Mouse (Mus musculus) cerebellum, adult 2 months (tissue): ENCODE measurements around the gene Cbx7.

Source experiments
- CTCF ChIP-seq: fragments of 200-500 bp; IDR thresholded peaks from 2 replicates; pipeline ENCODE4 v1.5.1; 2011; ENCODE audit warnings: low read depth, mild to moderate bottlenecking, control low read depth, low read length, moderate library complexity, borderline replicate concordance; ENCODE audit not compliant: insufficient read depth
- POLR2A ChIP-seq: fragments of 200-500 bp; IDR thresholded peaks from 2 replicates; pipeline ENCODE4 v1.6.1; 2011; ENCODE audit warnings: low read length, control low read depth, borderline replicate concordance; ENCODE audit not compliant: insufficient read depth

GRCm38 (mm10) chr15:80005436-80005835 is 34.5 kb upstream of the Cbx7 start:
- no peak for TF ChIP-seq POLR2A
- TF ChIP-seq CTCF, result no peak
